Mouse (Mus musculus) heart, adult 8-10 months (tissue): ENCODE results near the gene Gm4846. TPM values are rescaled to one million over a fixed set of nuclear protein-coding genes. Genes with fewer than 3 reads are reported as not detected.
"Not testable (repeated sequence)": the region's sequence is repeated elsewhere in the genome, so short reads cannot be mapped to it uniquely, and the experiment has no call there.

Experiments used
- DNase-seq: peaks from one replicate; pipeline ENCODE4 v3.0.0; 2022; ENCODE audit warnings: low spot score
- total RNA-seq, 4 experiments: library from RNA; stranded (reverse); gene quantifications; 2 replicates each; pipeline ENCODE4 v1.2.4; 2022

Gm4846 gene
- total RNA-seq = not detected

- not testable (repeated sequence) for DNase-seq
These were observed at the start of gene Gm4846 for GRCm38 (mm10) chr1:166497488-166497887. Gene Gm4846, minus strand, starts transcription at chr1:166497588.

DNA sequence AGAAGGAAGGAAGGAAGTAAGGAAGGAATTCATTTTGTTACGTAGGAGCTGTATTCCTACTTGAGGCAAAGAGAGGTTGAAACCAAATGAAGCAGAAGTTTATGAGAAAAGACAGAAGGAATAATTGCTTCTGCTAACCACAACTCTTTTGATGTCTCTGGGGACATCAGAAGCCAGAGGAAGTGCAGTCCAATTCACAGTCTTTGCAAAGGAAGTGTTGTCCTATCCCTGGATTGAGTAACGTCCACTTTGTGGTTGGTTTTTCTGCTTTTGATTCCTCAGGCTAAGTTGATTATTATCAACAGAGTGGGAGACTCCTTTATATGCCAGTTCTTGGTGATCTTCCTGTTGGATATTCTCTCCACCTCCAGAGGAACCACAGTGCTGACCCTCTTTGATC is 34.1 kb upstream of the Gm4846 start:
- DNase-seq = not testable (repeated sequence)

DNA sequence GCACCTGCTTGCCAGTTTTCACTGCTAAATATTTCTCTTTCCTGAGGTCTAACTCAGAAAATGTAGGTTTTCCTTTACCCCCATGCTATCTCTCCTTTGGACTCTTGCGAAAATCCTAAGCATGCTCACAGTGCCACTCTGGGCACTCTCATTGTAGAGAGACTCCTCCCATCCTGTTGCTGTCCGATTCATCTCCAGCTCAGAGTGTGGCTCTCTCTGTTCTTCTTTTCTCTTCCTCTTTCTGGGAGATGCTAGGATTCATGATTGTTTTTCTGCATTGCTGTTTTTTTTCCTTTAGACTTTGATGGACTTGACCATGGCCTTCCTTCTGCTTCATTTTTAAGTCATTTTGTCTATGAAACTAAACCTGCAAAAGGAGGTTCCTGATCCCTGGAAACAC is 27.3 kb upstream of the Gm4846 start:
- not testable (repeated sequence) for DNase-seq

GRCm38 (mm10) chr1:166519626-166520025 is 22.2 kb upstream of the Gm4846 start:
- DNase-seq = not testable (repeated sequence)

- DNase-seq = no peak
These were observed 19.2 kb upstream of the Gm4846 start for GRCm38 (mm10) chr1:166516556-166516955.

- DNase-seq = not testable (repeated sequence)
These were observed 6.8 kb upstream of the Gm4846 start for GRCm38 (mm10) chr1:166504206-166504605.

DNA sequence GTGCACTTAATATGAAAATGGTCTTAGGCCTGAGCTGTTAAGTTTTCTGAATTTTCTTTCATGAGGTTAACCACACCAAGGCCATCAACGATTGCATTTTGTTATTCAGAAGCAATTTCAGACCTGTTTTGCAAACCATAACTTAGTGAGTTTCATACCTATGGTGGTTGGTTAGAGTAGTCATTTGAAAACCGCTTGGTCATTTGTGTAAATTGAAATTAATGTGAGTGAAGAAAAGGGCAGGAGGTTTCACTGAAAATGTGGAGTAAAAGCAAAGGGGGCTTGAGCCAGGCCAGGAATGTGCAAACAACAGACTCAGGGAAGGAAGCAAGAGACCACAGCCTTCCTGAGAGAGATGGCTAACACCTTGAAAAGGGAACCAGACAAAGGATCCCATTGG is 17.9 kb downstream of the Gm4846 start:
- no peak for DNase-seq

GRCm38 (mm10) chr1:166467172-166467571 is 30.2 kb downstream of the Gm4846 start:
- DNase-seq = no peak

GRCm38 (mm10) chr1:166462544-166462943 is 34.8 kb downstream of the Gm4846 start:
- no peak for DNase-seq

- no peak for DNase-seq
These were observed 55.4 kb downstream of the Gm4846 start for GRCm38 (mm10) chr1:166441992-166442391.

GRCm38 (mm10) chr1:166439426-166439825 is 58.0 kb downstream of the Gm4846 start:
- DNase-seq = no peak

Other genes starting within 250 kb of the Gm4846 start
- gene Ildr2, start 243.4 kb downstream of the Gm4846 start, total RNA-seq = 1 to 10 TPM; 2.7 to 3.2 (median 2.9) TPM
- gene Tada1, start 118.5 kb downstream of the Gm4846 start, total RNA-seq = 1 to 10 TPM; 6.3 to 8.5 (median 7.2) TPM
- 10 to 100 TPM in 2 of 4 experiments, 1 to 10 TPM in 2; 9.6 to 15.1 (median 10.4) TPM for gene Pogk, start 87.7 kb downstream of the Gm4846 start, total RNA-seq
- gene Gm4847, start 150.1 kb upstream of the Gm4846 start, total RNA-seq = not detected
- not detected for gene Fmo9, start 184.3 kb upstream of the Gm4846 start, total RNA-seq